Mouse (Mus musculus): ENCODE data around the gene Macrod2.

The Macrod2 gene

DNA sequence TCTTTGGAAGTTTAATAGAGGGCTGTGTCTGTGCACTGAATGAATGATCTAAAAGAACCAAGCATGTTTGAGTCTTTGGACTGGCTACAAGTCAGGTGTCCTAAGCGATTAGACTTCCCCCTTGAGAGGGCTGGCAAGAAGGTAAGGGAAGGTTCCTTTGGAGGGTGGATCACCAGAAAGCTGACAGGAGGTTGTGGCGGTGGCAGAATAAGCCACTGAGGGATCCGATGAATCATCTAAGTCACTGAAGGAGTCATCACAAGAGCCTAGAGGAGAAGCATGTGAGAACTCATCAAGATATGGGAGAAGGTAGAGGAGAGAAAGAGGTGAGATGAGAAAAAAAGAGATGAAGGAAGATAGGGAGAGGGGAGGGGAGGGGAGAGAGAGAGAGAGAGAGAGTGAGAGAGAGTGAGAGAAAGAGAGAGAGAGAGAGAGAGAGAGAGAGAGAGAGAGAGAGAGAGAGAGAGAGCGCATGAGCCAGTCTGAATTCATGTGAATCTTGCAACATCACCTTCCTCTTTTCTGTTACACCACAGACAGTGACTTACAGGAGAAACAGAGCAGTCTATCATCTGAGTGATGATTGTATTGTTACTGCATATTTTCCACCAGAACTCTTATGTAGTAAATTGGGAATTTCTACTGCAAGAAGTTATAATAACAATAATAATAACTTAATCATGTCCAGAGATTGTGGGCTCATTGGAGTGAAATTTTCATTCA lies 398.9 kb downstream of the Macrod2 start:
- no peak for DNase-seq (ENCODE audit: low read depth, low spot score)

GRCm38 (mm10) chr2:140811693-140812092 lies 416.6 kb downstream of the Macrod2 start:
- DNase-seq (ENCODE audit: low read depth, low spot score): no peak

DNA sequence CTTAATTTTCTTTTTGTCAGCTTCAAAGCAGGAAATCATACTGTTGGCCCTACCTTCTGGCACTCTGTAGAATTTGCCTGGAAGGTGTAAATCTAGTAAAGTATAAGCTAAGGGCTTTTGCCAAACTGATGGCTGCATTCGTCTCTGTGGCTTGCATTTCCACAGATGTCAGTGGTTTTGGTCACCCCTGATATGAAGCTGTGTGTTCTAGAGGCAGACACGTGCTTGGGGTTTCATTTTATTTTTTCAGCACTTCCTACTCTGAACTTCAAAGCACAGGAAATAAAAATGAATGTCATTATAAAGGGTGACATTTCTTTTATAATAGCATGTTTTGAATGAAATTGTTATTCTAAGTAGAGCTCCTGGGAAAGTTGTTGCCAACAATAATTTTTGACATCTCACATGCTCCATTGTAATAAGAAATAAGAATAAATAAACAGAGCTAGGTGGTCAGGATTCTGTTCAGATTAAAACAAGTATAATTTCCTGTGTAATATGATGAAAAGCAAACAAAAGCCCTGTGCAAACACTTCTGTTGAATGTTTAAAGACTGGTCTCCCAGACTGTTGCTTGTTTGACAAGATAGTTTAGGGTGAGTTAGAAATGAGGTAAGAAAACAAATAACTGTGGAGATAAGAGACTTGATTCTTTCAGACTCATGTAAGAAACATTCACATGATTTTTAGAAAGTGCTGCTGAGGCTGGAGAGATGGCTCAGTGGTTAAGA lies 424.4 kb downstream of the Macrod2 start:
- DNase-seq (ENCODE audit: low read depth, low spot score): no peak

GRCm38 (mm10) chr2:140822378-140822777 lies 427.3 kb downstream of the Macrod2 start:
- peak; percentile 38 for DNase-seq (ENCODE audit: low read depth, low spot score)

DNA sequence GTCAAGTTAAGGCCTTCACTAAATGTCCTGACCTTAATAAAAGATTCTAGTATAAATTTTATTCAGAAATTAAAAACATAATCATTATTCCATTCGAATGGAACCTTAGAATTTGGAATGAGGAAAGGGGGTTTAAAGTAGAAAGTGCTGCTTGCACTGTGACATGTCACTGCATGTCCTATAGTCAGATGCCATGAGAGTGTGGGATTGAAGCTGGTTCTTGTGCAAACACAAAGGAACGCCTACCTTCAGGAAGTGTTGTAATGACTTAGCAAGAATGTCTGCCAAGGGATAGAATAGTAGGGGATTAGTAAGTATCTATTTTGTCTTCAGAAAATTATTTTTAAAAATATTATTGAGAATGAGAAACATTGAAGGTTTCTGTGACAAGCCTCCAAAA lies 431.1 kb downstream of the Macrod2 start:
- no peak for DNase-seq (ENCODE audit: low read depth, low spot score)

DNA sequence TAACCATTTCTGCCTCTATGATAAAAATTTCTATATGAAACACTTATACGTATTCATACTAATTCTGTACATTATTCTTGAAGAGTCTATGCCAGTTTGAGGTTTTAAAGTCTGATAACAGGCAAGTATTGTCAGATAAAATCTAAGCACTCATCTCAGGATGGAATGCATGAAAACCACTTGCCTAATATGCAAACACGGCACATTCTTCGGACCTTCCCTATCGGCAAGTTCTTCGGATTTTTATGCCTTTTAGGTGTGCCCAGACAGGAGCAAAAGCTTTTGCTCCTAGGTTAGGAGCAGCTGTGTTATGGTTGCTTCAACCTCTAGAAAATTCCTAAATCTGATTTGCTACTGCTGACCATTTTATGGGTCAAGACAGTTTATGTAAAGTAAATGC lies 433.8 kb downstream of the Macrod2 start:
- DNase-seq (ENCODE audit: low read depth, low spot score): no peak

- no peak for DNase-seq (ENCODE audit: low read depth, low spot score)
Observed at GRCm38 (mm10) chr2:140830086-140830485, 435.0 kb downstream of the Macrod2 start.

DNA sequence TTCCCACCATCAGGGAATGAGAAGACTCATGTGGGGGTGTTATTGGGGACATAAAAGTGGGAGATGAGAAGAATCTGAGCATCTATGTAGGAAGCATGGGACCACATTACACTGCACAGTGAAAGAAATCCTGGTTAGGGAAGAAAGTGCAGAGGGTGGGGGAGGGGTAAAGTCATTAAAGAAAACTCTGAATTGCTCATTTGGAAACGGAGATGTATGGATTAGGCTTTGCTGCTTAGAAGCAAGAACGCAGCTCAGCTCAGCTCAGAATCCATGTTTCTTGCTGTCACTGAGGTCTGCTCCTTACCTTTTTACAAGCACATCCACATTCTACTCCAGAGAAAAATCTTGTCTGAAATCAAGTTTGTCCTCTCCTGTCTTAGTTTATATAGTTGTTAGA lies 444.3 kb downstream of the Macrod2 start:
- DNase-seq (ENCODE audit: low read depth, low spot score): no peak

GRCm38 (mm10) chr2:140839880-140840279 lies 444.8 kb downstream of the Macrod2 start:
- DNase-seq (ENCODE audit: low read depth, low spot score): peak; percentile 26

- DNase-seq (ENCODE audit: low read depth, low spot score): no peak
Observed at GRCm38 (mm10) chr2:140844030-140844429, 448.9 kb downstream of the Macrod2 start.

- no peak for DNase-seq (ENCODE audit: low read depth, low spot score)
Observed at GRCm38 (mm10) chr2:140847817-140848428, 452.8 kb downstream of the Macrod2 start.

GRCm38 (mm10) chr2:140853538-140853937 lies 458.4 kb downstream of the Macrod2 start:
- no peak for DNase-seq (ENCODE audit: low read depth, low spot score)

DNA sequence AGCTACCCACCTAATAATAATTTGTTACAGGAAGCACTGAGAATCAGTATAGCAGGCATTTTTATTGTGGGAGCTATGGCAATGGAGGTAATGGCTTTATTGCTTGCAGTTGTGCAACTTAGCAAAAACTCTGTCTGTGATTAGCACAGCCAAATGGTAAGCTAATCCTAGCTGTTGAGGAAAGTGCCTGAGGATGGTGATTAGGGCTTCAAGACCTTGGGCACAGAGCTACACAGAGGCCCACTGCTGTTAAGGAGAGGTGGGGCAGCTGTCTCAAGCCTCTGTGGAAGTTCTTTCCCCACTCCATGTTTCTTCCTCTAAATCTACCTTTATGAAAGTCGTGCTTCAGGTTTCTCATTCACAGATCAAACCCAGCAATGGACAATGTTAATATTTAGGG lies 466.2 kb downstream of the Macrod2 start:
- no peak for DNase-seq (ENCODE audit: low read depth, low spot score)

- no peak for DNase-seq (ENCODE audit: low read depth, low spot score)
Observed at GRCm38 (mm10) chr2:140862736-140863135, 467.6 kb downstream of the Macrod2 start.

DNA sequence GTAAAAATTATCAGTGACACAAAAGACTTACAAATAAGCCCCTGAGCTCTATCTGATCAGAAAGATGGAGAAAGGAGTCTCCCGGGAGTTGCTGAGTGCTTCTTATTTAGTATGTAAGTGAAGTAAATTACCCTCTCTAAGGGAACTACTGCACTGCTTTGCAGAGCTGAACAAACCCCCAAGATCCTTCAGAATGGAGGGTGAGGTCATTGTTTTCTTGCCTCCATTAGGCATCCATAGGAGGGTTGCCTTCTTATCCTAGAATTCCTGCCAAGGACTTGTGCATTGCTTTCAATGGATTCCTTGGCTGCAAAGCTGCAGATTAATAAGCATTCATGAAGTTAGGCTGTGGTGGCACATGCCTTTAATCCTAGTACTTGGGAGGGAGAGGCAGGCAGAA lies 470.5 kb downstream of the Macrod2 start:
- DNase-seq (ENCODE audit: low read depth, low spot score): no peak

- peak; percentile 19 for DNase-seq (ENCODE audit: low read depth, low spot score)
Observed at GRCm38 (mm10) chr2:140867116-140867515, 472.0 kb downstream of the Macrod2 start.

DNA sequence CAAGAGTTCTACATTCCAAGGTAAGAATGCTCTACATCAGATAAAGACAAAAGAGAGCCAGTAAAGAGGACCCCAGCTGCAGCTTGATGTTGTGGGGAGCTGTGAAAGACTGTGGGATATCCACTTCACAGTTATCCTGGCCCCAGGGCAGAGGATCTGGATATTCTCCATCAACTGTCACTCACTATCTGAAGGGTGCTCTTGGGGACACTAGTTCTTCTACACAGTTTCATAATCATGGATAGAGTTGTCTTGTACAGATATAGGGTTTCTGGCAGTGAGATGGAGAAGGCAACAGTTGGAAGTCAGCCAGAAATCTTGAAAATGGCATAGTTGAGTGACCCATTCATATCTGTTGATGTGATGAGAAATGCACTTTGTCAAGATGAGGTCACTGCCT lies 490.1 kb downstream of the Macrod2 start:
- no peak for DNase-seq (ENCODE audit: low read depth, low spot score)

DNA sequence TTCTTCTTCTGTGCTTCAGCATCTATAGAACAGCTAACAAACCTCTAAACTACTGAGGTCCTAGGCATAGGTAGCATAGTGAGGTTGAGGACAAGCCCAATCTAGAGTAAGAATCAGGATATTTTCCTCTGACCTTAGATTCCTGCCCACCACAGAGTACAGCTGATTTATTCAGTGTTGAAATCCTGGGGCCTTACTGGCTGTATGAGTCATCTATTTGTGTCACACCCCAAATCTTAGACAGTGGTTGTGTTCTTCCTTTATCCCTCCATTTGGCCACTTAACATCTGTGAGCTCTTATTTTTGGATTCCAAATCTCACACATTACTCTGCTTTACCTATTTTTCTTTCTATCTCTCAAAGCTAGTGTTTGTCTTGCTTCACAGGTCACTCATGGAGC lies 495.6 kb downstream of the Macrod2 start:
- DNase-seq (ENCODE audit: low read depth, low spot score): no peak

GRCm38 (mm10) chr2:140896396-140897082 lies 501.4 kb downstream of the Macrod2 start:
- no peak for DNase-seq (ENCODE audit: low read depth, low spot score)

- DNase-seq (ENCODE audit: low read depth, low spot score): no peak
Observed at GRCm38 (mm10) chr2:140898408-140898985, 503.4 kb downstream of the Macrod2 start.

DNA sequence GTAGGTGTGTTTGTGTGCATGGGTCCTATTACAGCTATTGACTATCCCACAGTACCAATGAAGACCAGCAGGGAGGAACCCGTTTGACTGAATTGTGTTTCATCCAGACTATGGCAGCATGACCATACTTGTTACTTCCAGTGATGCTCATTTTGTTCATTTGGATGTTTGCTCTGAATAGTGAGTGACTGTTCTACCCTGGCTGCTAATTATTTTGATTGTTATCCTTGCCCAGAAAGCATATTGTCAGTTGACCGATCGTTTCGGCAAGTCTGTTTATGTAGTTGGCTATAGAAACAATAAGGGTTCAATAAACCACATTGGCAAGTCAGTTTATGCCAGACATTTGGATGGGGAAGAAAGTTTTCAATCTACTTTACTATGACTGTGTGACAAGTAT lies 510.2 kb downstream of the Macrod2 start:
- DNase-seq (ENCODE audit: low read depth, low spot score): no peak

DNA sequence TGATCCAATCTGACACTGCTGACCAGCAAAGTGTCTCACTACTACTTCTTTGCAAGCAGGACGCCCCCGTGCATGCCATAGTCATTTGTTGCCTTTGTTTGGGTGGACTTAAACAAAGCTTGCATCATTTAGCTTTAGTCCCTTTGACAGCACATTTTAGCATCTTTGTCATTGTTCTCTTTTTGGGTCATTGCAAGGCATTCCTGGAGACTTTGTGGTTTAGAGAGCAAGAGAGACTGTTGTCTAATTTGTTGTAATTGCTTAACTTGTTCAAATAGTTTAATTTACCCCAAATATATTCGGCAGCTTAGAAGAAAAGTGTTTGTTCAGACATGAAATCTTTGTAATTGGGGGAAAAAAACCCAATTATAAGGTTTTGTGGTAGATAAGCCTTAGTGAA lies 511.0 kb downstream of the Macrod2 start:
- no peak for DNase-seq (ENCODE audit: low read depth, low spot score)

Data from telencephalon, adult 2 months (tissue).